Mouse (Mus musculus) large intestine, adult 2 months (tissue): ENCODE results near the gene Fzd9. TPM values are rescaled to one million over a fixed set of nuclear protein-coding genes. Genes with fewer than 3 reads are reported as not detected.
"Not testable (repeated sequence)": the region's sequence is repeated elsewhere in the genome, so short reads cannot be mapped to it uniquely, and the experiment has no call there.

Source experiments
- DNase-seq: peaks from one replicate; pipeline ENCODE4 v3.0.0-alpha.2; 2012; ENCODE audit warnings: low read depth, low spot score
- WGBS: fragments of 180-500 bp; shearing (Covaris S2); methylation state at CpG from one replicate; pipeline ENCODE4 v1.1.7; 2018; 5-methylcytosine and 5-hydroxymethylcytosine counted together
- polyA plus RNA-seq: library from polyadenylated mRNA; depleted of rRNA; stranded (reverse); fragments of >200 nt; gene quantifications from 2 replicates; pipeline ENCODE4 v1.2.3, GENCODE M21; 2012

Gene Fzd9
- polyA plus RNA-seq, 1 experiment, result 3.7 TPM

- DNase-seq, result no peak
- WGBS, result 2% methylated on average over 90 of the region's 92 CpGs
Measured at GRCm38 (mm10) chr5:135250186-135251078, 598 bp downstream of the Fzd9 start.

DNA sequence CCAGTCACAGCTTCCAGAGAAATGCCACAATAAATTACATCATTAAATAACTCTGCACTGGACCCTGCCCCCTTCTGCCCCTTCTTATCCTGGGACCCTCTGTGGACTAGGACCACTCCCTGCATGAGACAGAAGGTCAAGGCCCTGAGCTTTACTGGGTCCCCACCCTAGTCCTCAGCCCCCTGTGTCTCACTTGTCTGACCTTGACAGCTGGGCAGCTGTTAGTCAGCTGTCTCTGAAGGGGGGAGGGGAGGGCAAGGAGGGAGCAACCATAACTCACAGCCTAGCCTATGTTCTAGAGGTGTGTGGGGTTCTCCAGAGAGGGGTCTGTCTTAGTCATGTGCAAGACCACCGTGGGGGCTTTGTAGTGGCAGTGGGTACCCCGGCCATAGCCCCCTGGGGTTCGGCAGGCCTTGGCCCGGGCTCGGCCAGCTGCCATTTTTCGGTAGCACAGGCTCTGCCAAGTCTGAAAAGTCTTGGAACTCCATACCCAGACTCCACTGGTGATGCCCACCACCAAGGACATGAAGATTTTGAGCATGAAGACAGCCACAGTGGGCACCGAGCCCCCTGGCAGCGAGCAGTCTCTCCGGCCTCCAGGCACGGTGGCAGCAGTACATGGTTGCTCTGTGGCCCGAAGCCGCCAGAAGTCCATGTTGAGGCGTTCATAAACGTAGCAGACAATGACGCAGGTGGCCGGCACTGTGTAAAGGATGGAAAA is 1.9 kb downstream of the Fzd9 start:
- no peak for DNase-seq
- 89% methylated on average over 16 of the region's 16 CpGs for WGBS

GRCm38 (mm10) chr5:135247337-135247736 is 3.7 kb downstream of the Fzd9 start:
- WGBS, result 75% methylated on average over 9 of the region's 9 CpGs
- DNase-seq, result no peak

- no peak for DNase-seq
- WGBS, result 56% methylated on average over 4 of the region's 4 CpGs
Measured at GRCm38 (mm10) chr5:135246531-135246930, 4.5 kb downstream of the Fzd9 start.

DNA sequence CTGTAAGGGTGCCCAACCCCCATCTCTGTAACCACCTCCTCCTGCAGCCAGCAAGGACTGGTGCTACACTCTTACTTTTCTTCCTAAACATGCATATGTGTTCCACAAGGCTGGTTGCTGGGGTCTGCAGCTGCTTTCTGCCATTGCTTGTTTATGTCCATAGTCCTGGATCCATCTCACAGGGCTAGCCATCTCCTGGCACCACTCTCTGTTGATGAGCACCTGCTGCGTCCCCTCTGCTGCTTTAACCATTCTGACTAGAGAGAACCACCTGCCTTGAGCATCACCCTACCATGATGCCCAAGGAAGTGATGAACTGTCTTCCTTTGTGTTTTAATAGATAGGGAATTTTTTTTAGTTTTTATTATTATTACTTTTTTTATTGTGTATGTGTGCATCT is 7.9 kb downstream of the Fzd9 start:
- DNase-seq, result no peak
- WGBS, result 89% methylated on average over 1 of the region's 1 CpGs

DNA sequence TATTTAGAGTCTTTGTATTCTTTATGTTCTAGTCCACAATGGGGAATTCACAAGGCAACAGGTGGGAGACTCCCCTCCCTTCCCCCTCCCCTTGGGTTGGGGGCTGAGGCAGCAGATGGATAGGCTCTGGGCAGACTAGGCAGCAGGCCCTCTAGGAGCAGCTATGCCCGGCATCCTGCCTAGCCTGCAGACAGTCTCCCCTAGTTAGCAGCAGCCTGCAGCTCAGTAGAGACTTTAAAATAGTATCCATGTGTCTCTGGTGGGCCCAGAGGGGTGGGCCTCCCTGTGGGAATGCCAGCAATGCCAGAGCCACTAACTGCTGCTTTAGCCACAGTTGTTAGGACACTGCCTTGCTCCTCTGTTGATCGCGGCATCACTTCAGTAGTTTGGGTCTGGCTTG is 8.4 kb downstream of the Fzd9 start:
- WGBS, result 94% methylated on average over 3 of the region's 3 CpGs
- no peak for DNase-seq

GRCm38 (mm10) chr5:135242136-135242535 is 8.9 kb downstream of the Fzd9 start:
- WGBS, result 83% methylated on average over 12 of the region's 12 CpGs
- no peak for DNase-seq

- 83% methylated on average over 1 of the region's 1 CpGs for WGBS
- no peak for DNase-seq
Measured at GRCm38 (mm10) chr5:135241474-135241873, 9.6 kb downstream of the Fzd9 start.

DNA sequence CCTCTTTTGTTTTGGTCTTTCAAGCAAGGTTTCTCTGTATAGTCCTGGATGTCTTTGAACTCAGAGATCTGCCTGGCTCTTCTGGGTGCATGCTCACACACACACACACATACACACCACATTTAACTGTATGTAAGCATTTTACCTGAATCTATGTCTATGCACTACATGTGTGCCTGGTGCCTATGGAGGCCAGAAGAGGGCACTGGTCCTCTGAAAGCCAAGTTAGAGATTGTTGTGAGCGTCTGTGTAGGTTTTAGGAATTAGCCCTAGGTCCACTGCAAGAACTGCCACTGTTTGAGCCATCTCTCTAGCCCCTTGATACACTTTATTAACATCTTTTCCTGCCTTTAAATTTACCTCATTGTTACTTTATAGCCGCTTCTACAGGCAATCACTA is 12.2 kb downstream of the Fzd9 start:
- 89% methylated on average over 2 of the region's 2 CpGs for WGBS

GRCm38 (mm10) chr5:135236571-135236970 is 14.5 kb downstream of the Fzd9 start:
- no peak for DNase-seq
- WGBS, result 13% methylated on average over 2 of the region's 2 CpGs

More for the DNA sequence above, 12.2 kb downstream of the Fzd9 start:
- no peak for DNase-seq

GRCm38 (mm10) chr5:135233166-135233920 is 17.7 kb downstream of the Fzd9 start:
- DNase-seq, result no peak
- WGBS, result 79% methylated on average over 8 of the region's 8 CpGs

- DNase-seq, result no peak
- WGBS, result 92% methylated on average over 4 of the region's 4 CpGs
Measured at GRCm38 (mm10) chr5:135230186-135230585, 20.8 kb downstream of the Fzd9 start.

GRCm38 (mm10) chr5:135225879-135226278 is 25.2 kb downstream of the Fzd9 start:
- DNase-seq, result not testable (repeated sequence)
- 88% methylated on average over 4 of the region's 4 CpGs for WGBS

DNA sequence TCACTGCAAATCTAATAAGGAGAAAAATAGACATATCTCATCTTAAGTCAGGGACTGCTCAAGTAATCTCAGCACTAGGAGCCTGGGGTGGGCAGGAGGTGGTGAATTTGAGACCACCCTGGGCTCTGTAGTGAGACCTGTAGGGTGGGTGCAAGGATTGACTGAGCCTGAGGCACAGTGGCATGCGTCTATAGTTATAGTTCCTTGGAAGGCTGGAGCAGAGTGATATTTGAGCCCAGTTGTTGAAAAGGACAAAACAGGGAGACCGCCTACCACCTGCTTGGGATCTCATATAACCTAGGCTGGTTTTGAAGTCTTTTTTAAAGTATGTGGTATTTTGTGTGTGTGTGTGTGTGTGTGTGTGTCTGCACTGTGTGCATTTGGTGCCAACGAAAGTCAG is 26.9 kb downstream of the Fzd9 start:
- 98% methylated on average over 3 of the region's 3 CpGs for WGBS
- DNase-seq, result no peak

DNA sequence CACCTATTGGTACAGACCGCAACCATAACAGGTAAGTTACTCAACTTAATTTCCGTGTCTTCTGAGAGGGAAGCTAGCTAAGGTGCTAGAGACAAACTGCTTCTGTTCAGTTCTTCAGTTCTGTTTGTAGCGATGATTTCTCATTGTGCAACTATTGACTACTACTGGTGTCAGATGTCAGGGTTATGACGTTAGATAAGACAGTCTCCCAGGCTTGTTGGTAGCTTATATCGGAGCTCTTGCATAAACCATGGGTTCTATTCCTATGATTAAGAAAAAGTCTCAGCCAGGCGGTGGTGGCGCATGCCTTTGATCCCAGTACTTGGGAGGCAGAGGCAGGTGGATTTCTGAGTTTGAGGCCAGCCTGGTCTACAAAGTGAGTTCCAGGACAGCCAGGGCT is 29.0 kb downstream of the Fzd9 start:
- no peak for DNase-seq
- WGBS, result 92% methylated on average over 7 of the region's 7 CpGs

DNA sequence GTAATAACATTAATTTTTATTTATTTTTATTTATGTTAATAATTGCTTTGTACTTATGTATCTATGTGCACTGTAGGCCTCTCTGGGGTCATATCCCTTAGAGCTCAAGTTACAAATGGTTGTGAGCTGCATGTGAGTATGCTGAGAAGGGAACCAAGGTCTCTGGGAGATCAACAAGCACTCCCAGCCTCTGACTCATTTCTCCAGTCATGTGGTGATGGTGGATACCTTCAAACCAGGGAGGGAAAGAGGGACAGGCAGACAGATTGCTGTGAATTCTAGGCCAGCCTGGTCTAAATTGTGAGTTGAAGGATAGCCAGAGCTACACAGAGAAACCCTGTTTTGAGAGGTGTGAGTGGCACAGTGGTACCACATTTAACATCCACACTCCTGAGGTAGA is 30.1 kb downstream of the Fzd9 start:
- DNase-seq, result no peak

DNA sequence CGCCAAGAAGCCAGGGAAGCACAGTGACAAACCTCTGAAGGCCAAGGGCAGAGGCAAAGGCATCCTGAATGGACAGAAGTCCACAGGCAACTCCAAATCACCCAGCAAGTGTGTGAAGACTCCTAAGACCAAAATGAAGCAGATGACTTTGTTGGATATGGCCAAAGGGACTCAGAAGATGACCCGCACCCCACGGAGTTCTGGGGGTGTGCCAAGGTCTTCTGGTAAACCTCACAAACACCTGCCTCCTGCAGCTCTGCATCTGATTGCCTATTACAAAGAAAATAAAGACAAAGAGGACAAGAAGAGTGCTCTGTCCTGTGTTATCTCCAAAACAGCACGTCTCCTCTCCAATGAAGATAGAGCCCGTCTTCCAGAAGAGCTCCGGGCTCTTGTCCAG is 34.2 kb downstream of the Fzd9 start:
- 82% methylated on average over 6 of the region's 6 CpGs for WGBS
- no peak for DNase-seq

DNA sequence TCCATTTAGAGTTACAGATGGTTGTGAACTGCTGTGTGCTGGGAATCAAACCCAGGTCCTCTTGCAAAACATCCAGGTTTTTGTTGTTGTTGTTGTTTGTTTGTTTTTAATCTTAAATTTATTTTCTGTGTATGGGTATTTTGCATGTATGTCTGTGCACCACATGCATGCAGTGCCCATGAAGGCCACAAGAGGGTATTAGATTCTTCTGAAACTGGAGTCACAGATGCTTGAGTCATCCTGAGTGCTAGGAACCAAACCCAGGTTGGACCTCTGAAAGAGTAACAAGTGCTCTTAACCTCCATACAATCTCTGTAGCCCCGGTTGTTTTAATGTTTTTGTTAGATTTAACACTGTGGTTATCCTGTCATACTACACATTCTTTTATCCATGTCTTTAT is 42.8 kb downstream of the Fzd9 start:
- 98% methylated on average over 1 of the region's 1 CpGs for WGBS
- no peak for DNase-seq

- DNase-seq, result no peak
- 91% methylated on average over 3 of the region's 3 CpGs for WGBS
Measured at GRCm38 (mm10) chr5:135202763-135203162, 48.3 kb downstream of the Fzd9 start.
